Mouse (Mus musculus) cerebellum, adult 8-10 months (tissue): ENCODE measurements around the gene Pacsin2.
"Not testable (repeated sequence)": the region's sequence is repeated elsewhere in the genome, so short reads cannot be mapped to it uniquely, and the experiment has no call there.

Experiments used
- DNase-seq: peaks from one replicate; pipeline ENCODE4 v3.0.0; 2022

Pacsin2 gene

DNA sequence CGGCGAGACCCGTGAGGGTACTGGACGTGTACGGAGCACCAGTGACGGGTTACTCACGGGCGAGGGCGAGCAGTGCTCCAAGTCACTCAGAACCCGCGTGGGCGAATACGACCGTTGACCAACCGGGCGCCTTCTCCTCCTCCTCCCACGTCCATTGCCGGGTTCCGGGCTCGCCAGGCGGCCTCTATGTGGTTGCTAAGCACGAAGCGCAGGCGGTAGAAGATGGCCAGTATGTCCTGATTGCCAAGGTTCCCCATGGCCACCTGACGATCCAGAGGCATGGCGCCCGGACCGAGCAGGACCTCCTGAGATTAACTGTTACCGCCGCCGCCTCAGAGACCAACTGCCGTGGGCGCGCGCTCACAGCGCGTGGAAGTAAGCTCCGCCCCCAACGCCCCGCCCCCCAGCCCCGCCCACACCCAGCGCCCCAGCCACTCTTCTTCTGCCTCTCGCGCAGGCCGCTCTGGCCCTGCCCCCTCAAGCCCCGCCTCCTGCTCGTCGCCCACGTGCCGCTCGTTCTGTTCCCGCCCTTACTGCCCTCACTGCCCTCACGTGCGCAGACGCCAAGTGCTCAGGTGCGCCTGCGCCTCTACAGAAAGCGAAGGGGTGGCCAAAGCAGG is 97.4 kb downstream of the Pacsin2 start:
- peak; percentile 23 for DNase-seq

DNA sequence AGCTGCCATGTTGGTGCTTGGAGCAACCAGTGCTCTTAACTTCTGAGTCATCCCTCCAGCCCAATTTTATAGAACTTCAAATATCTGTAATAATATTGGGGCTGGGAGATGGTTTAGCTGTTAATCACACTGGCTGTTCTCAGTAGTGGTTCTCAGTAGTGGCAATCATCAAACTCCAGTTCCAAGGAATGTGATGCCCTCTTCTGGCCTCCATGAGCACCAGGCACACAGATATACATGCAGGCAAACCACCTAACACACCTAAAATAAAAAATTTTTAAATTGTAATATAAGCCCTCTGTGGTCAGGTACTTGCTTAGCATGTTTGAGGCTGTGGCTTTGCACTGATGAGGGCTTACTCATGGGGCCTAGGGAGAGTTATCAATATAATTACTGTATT is 98.7 kb downstream of the Pacsin2 start:
- DNase-seq: no peak

DNA sequence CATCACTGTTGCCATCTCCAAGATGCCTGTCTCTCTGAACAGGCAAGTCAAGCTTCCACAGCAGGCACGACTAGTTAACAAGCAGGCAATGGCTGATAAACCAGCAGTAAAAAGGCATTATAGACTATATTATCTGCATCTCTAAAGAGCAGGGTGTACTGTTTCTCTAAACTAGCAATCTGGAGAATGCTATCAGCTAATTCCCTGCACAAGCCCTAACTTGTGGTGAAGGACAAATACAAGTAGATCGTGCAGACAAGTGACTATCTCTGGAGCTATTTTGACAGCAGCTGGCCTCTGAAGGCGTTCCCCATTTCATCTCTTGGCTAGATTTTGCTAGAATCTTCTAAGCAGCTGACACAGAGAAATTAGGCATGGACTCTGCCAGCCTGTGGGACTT is 100.2 kb downstream of the Pacsin2 start:
- DNase-seq: no peak

DNA sequence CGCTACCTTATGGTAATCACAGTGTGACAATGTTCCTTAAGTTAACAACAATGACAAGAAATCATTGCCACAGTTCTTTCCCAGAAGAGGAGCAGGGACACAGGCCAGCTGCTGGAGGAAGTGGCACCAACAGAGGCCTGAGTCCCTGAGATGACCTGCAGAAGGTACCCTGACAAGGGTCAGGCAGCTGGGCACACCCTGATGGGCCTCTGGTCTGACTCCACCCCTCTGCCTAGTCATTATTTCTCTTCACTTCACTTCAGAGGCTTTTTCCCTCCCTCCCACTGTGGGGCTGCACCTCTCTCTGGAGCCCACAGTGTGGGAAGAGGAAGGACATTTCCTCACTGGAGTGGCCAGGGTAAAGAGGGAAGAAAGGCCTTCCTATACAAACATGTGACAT is 101.6 kb downstream of the Pacsin2 start:
- not testable (repeated sequence) for DNase-seq

DNA sequence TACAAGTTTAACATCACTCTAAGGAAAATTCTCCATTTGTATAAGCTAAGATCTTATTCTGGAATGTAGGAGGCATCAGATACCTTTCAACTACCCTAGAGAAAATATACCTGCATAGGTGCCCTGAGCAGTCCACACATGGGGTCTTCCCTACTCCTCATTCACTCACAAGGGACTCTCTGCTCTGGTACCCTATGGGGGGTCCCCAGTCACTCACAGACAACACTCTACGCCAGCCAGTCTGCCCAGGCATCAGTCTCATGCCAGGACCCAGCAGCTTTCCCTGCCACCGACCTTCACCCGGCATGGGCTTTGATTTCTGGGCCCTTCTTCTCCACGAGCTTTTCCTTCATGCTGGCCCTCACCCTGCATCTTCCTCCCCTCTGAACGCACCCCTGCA is 103.5 kb downstream of the Pacsin2 start:
- not testable (repeated sequence) for DNase-seq

DNA sequence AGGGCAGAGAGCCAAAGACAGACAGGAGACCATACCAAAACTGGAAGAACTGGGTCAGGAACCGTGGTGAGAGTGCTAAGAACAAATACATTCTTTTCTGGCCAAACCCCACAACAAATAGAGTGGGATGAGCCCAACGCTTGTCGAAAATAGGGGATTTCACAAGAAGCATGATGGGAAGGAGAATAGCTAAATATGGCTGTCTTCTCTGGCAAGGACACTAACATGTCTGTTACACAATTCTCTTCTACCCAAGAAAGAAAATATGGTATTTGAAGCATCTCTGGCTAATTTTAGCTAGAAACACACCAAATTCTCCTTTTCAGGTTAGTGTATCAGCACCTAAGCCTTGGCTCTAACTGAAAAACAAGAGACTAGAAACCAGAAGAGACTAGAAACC is 104.3 kb downstream of the Pacsin2 start:
- no peak for DNase-seq

GRCm38 (mm10) chr15:83358476-83358875 is 105.9 kb downstream of the Pacsin2 start:
- no peak for DNase-seq

DNA sequence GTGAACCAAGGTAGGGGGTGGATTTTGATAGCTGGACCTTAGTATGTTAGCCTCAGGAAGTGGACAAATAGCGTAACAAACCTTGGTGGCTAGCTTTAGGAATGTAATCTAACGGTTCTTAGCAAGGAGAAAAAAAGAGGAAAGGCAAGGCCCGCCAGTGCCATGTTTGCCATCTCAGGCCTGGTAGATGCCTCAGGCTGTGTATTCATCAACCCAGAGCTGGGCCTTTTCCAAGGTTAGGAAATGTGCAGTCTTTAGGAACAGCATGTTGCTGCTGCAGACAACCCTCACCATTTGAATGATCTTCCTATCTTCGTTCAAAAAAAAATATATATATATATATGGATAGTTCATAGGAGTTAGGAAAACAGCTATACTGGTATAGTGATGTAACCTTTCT is 112.9 kb downstream of the Pacsin2 start:
- DNase-seq: no peak

GRCm38 (mm10) chr15:83350859-83351258 is 113.5 kb downstream of the Pacsin2 start:
- DNase-seq: no peak

DNA sequence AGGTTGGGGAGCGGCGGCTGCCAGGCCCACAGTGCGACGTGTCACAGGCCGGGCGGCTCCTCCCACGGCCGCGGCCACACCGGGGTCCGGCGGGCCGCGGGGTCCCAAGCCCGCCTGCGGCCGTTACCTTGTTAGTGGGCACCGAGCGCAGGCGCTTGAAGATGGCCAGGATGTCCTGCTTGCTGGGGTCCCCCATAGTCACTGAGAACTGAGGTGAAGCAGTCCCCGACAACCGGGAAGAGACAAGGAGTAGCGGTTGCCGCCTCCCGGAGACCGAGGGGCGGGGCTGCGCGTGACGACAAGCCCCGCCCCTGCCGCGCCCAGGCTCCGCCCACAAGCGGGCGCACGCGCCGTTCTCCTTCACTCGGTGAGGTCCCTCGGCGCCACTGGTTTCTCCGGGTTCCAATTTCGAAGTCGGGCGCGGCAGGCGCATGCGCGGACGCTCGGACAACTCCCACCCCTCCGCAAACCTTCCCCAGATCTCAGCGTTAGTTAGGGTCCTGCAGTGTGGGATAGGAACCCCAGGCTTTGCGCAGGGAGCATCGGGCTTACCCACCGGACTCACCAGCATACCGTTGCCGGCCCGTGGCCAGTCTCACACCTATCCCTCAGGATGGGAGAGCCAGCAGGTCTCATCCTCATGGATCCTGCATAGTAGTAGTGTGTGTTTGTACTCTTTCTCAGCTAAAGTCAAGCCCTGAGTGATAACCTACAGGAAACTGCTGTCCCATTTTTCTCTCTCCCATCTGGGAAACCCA is 114.3 kb downstream of the Pacsin2 start, which contains the start of gene Arfgap3:
Gene Arfgap3, minus strand, starts transcription at position 294 of the 758 bp plus-strand sequence.
- DNase-seq: peak; percentile 94

GRCm38 (mm10) chr15:83349225-83349953 is 115.0 kb downstream of the Pacsin2 start:
- peak; percentile 10 for DNase-seq

DNA sequence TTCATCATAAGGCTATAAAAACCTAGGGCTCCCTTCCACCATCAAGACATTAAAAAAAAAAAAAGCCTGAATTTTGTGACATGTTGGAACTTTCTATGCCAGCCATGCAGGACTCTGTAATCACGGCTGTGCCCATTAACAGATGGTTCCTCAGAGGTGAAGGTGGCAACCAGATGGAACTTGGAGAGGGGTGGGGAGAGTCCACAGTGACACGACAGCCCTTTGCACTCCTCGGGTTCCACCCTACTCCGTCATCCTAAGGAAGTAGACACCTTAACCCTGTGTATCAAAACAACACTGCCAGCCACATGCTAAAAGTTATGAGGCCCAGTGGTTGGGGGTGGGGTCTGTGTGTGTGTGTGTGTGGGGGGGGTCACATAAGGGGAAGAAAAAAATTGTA is 115.7 kb downstream of the Pacsin2 start:
- peak; percentile 18 for DNase-seq

GRCm38 (mm10) chr15:83345898-83346529 is 118.4 kb downstream of the Pacsin2 start:
- DNase-seq: no peak

DNA sequence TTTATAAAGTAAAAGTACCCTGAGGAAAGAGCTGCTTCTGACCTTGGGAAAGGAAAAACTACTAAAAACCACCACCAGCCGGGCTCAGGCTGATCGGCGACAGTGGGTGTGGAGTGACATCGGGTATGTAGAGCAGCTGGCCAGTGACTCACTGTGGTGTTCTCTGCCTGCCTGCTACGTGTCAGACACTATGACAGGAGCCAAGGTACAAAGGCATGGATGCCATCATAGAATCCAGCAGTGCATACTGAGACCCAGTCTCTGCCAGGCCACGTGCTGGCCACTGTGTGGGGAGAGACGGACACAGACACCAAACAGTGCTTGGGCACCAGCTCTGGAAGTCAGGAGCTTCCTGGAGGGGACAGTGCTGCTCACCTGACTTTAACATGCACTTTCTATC is 119.5 kb downstream of the Pacsin2 start:
- no peak for DNase-seq

DNA sequence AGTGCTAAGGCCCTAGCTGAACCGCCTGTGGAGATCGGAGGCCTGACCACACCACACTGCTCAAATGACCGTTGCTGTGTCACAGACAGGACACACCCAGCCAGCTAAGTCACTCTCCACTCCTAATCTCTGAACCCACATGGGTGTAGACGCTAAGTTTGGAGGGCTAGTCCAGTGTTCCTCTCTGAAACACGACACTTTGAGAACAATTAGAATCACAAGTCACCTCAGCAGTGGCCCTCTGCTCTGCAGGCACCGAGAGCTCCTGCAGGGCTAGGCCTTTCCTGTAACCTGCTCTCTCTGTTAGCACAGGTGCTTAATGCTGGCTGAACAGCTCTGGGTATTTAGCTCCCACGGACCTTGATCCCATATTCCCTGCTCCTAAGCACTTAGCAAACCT is 120.2 kb downstream of the Pacsin2 start:
- no peak for DNase-seq

DNA sequence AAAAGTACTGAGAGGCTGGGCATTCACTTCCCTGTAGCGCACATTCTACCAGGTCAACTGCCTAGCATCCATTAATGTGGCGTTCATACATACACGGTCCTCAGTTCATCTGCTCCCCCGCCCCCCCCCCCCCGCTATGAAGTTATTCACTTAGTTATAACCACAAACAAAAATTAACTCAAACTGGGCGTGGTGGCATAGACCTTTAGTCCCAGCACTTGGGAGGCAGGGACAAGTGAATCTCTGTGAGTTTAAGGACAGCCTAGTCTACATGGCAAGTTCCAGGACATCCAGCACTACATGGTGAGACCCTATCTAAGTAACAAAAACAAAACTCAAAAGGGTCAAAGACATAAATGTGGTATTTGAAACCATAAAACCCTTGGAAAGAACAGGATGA is 125.5 kb downstream of the Pacsin2 start:
- DNase-seq: no peak

DNA sequence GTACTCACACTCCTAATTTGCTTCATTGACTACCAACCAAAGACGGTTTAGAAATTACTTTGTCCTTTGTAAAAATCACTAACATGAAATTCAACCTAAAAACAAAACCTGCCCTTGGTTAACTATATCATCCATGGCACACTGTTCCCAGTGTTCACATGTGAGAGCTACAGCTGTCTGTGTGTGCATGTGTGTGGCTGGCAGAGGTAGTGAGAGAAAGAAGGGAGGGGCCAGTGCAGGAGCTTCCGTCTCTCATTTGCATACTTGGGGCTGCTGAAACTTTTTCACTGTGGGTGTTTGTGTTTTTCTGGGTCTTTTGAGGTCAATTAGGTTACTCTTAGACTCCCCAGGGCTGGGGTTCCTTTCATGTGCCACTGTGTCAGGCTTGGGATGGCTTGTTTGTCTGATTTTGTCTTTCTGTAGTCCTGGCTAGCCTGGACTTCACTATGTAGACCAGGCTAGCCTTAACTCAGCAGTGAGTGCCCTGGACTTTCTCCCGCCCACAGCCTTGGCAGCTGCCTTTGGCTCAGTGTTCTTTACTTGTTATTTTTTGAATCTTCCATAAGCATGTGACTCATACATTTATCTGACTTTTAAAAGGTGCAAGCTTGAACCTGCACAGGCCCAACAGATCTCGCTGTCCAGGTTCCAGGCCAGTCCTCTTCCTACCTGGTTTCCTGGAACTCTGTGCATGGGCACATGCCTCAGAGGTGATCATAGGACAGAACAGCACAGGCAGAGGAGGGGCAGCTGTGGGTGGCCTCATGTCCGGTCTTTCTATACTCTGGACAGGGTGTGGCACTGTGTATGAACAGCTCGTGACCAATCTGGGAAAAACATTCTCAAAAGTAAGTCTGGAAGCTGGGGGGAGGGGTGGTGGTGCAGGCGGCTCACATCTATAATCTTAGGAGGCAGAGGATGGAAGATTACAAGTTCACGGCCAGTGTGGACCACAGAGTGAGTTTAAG is 126.2 kb downstream of the Pacsin2 start:
- DNase-seq: no peak

DNA sequence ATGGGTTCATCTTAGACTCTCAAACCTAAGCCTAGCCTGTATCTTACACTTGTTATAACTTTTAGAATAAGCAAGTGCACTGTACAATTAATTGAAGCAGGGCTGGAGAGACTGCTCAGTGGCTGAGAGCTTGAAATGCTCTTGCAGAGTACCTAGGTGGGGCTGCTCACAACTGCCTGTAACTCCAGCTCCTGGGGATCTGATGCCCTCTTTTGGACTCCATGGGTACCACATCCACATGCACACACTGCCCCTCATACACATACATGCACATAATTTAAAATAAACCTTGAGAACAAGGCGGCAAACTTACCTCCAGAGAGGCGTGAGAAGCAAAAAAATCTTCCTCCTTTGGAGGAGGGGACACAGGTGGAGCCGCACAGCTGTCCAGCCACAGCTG is 132.0 kb downstream of the Pacsin2 start:
- DNase-seq: no peak

DNA sequence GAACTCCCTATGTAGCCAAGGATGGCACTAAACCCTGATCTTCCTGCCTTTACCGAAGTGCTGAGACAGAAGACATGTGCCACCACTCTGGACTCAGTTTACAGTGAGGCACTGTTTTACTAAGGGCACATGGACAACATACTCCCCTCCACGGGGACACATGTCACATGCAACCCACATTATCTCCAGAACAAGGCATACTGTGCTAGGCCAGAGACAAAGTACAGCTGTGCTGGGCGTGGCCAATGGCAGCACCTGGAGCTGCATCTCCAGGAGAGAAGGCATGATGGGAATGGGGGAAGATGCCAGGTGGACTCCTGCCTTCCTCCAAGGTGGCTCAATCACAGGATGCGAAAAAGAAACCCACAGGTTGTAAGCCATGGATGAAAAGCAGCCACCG is 135.5 kb downstream of the Pacsin2 start:
- no peak for DNase-seq
